In the genomic region with DNA sequence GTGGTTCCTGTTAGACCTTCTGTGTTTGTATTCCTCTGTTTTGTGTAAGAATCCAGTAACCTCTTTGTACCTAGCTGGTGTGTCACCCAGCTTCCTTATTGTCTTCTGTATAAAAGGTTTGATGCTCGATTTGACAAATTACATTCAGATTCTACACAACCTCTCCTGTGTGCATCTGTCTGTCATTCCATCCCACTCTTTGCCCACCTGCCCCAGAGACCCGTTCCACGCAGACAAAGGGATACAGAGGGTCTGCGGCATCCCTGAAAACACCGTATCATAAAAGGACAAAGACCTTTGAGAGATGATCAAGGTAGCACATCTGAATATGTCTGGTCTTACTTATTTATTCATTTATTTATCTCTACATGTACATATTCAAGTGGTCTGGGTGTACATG, we compare ENCODE assay signal across 22 mouse cellular contexts. TPM values are rescaled to one million over a fixed set of nuclear protein-coding genes. Genes with fewer than 3 reads are reported as not detected.
"Had no signal": no experiment of that assay in that cellular context is flagged by ENCODE, and none has a peak within 500 bp of the region (broad histone marks: within the 10 kb centered on the region; RNA-seq: fewer than 3 reads in every experiment).

No protein-coding gene starts in this region.

RNA-seq across cellular contexts. Expression of a gene that starts 37.2 kb away (rescaled TPM):
- total RNA-seq: left cerebral cortex, postnatal 10 days; left cerebral cortex, postnatal 36 days; liver, adult 2 months; megakaryocyte progenitor cell, adult 5-6 weeks; megakaryocyte-erythroid progenitor cell, adult 5-6 weeks; monocyte, adult 5-6 weeks had no signal
- polyA plus RNA-seq: limb, embryonic 10.5 days; limb, embryonic 11.5 days; limb, embryonic 12.5 days; liver, adult 2 months; liver, embryonic 11.5 days; liver, embryonic 12.5 days; liver, embryonic 13.5 days; liver, embryonic 16.5 days; liver, postnatal 0 days; lung, embryonic 14.5 days; midbrain, embryonic 10.5 days; midbrain, embryonic 12.5 days; midbrain, embryonic 13.5 days; midbrain, embryonic 14.5 days; myocyte; neural tube, embryonic 11.5 days; neural tube, embryonic 12.5 days had no signal
